Mouse (Mus musculus): ENCODE data around the gene Lcn2. TPM values are rescaled to one million over a fixed set of nuclear protein-coding genes. Genes with fewer than 3 reads are reported as not detected.

Gene Lcn2
- polyA plus RNA-seq, 1 experiment from 2014 or later: not detected

DNA sequence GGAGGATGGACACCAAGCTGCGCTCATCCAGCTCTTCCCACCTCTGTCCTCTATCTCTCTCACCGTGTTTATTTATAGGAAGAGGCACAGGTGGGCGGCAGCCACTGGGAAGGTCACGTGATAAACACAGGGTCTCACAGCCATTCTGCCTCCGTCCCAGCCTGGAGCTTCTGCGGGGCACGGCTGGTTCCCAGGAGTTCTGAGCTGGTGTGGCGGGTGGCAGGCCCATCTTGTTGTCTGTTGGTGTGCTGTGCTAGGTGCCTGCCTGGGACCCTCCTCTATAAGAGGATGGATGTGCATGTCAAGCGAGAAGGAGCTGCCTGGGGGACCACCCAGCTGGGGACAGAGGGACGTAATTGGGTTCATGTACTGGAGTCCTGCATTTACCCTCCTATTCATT, 29.7 kb downstream of the Lcn2 start:
- DNase-seq (ENCODE audit: low spot score): no peak
- no peaks in the 10 kb centered on the region for H3K27me3 ChIP-seq (replicated peaks; ENCODE audit: low read depth, poor library complexity, severe bottlenecking)
- H3K4me1 ChIP-seq: peaks cover 47% of the 10 kb centered on the region
- WGBS: 68% methylated on average over 10 of the region's 10 CpGs
- no peak overlapping the region for H3K27ac ChIP-seq (replicated peaks)
- no peaks in the 10 kb centered on the region for H3K9me3 ChIP-seq
- H3K36me3 ChIP-seq (replicated peaks): no peaks in the 10 kb centered on the region
- no peak overlapping the region for H3K4me3 ChIP-seq

DNA sequence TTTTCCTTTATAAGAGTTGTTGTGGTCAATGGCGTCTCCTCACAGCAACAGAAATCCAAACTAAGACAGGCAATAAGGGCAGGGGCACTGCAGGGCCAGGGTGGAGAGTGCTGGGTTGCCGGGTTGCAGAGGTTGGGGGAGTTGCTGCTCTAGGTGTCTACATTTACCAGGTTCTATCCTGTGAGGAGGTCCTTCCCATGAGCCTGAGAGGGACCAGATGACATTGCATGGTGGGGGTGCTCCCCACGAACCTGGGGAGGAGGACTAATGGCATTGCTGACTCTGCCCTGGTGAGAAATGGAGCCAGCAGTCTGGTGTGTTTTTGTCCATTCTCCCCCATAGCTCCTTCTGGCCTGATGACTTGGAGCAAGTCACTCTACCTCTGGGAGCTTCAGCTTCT, 30.3 kb downstream of the Lcn2 start:
- no peak for DNase-seq (ENCODE audit: low spot score)
- Histone ChIP-seq H3K4me3 (no peak overlapping the region), H3K27me3 (replicated peaks; ENCODE audit: low read depth, poor library complexity, severe bottlenecking) (no peaks in the 10 kb centered on the region), H3K9me3 (no peaks in the 10 kb centered on the region), H3K27ac (replicated peaks) (no peak overlapping the region), H3K36me3 (replicated peaks) (no peaks in the 10 kb centered on the region), H3K4me1 (peaks cover 49% of the 10 kb centered on the region)
- WGBS: 76% methylated on average over 3 of the region's 3 CpGs

GRCm38 (mm10) chr2:32356216-32356615, 31.8 kb downstream of the Lcn2 start:
- no peak overlapping the region for H3K4me3 ChIP-seq
- 78% methylated on average over 10 of the region's 10 CpGs for WGBS
- no peak for DNase-seq (ENCODE audit: low spot score)
- no peaks in the 10 kb centered on the region for H3K9me3 ChIP-seq
- peaks cover 12% of the 10 kb centered on the region for H3K27me3 ChIP-seq (replicated peaks; ENCODE audit: low read depth, poor library complexity, severe bottlenecking)
- H3K27ac ChIP-seq (replicated peaks): no peak overlapping the region
- peaks cover 53% of the 10 kb centered on the region for H3K4me1 ChIP-seq
- no peaks in the 10 kb centered on the region for H3K36me3 ChIP-seq (replicated peaks)

GRCm38 (mm10) chr2:32354336-32354895, 33.6 kb downstream of the Lcn2 start:
- Histone ChIP-seq H3K36me3 (replicated peaks) (peaks cover 13% of the 10 kb centered on the region), H3K9me3 (no peaks in the 10 kb centered on the region), H3K4me3 (no peak overlapping the region), H3K27ac (replicated peaks) (no peak overlapping the region), H3K4me1 (peaks cover 55% of the 10 kb centered on the region), H3K27me3 (replicated peaks; ENCODE audit: low read depth, poor library complexity, severe bottlenecking) (peaks cover 21% of the 10 kb centered on the region)
- WGBS: 89% methylated on average over 3 of the region's 3 CpGs
- DNase-seq (ENCODE audit: low spot score): no peak

- peaks cover 21% of the 10 kb centered on the region for H3K27me3 ChIP-seq (replicated peaks; ENCODE audit: low read depth, poor library complexity, severe bottlenecking)
- WGBS: 69% methylated on average over 6 of the region's 6 CpGs
- H3K4me3 ChIP-seq: peak overlapping the region; percentile 79; the same call in 1 of the 2 replicates
- no peak for DNase-seq (ENCODE audit: low spot score)
- peak overlapping the region; percentile 89; the same call in 1 of the 2 replicates for H3K27ac ChIP-seq (replicated peaks)
- H3K4me1 ChIP-seq: peaks cover 53% of the 10 kb centered on the region
- peaks cover 19% of the 10 kb centered on the region for H3K36me3 ChIP-seq (replicated peaks)
- H3K9me3 ChIP-seq: no peaks in the 10 kb centered on the region
Observed at GRCm38 (mm10) chr2:32353836-32354235, 34.2 kb downstream of the Lcn2 start.

GRCm38 (mm10) chr2:32353007-32353542, 35.0 kb downstream of the Lcn2 start, which contains the start of gene Dnm1:
Dnm1 (minus strand) TSS chr2:32353338.
- peak; percentile 95 for DNase-seq (ENCODE audit: low spot score)
- peaks cover 53% of the 10 kb centered on the region for H3K4me1 ChIP-seq

GRCm38 (mm10) chr2:32352151-32353006, 35.7 kb downstream of the Lcn2 start, which contains the start of gene Ciz1:
Ciz1 (plus strand) TSS chr2:32352327.
- no peaks in the 10 kb centered on the region for H3K9me3 ChIP-seq
- peak within 1 kb of the TSS; percentile 79 for H3K4me3 ChIP-seq
- peak; percentile 72 for DNase-seq (ENCODE audit: low spot score)
- H3K36me3 ChIP-seq (replicated peaks): peaks cover 30% of the 10 kb centered on the region
- peaks cover 49% of the 10 kb centered on the region for H3K4me1 ChIP-seq
- peak within 1 kb of the TSS; percentile 89 for H3K27ac ChIP-seq (replicated peaks)
- H3K27me3 ChIP-seq (replicated peaks; ENCODE audit: low read depth, poor library complexity, severe bottlenecking): peaks cover 21% of the 10 kb centered on the region
- WGBS: under 1% methylated on average over 52 of the region's 52 CpGs

More at GRCm38 (mm10) chr2:32353007-32353542, 35.0 kb downstream of the Lcn2 start, which contains the start of gene Dnm1:
- peak within 1 kb of the TSS; percentile 89 for H3K27ac ChIP-seq (replicated peaks)
- H3K36me3 ChIP-seq (replicated peaks): peaks cover 27% of the 10 kb centered on the region
- no peaks in the 10 kb centered on the region for H3K9me3 ChIP-seq
- H3K4me3 ChIP-seq: peak within 1 kb of the TSS; percentile 79
- WGBS: under 1% methylated on average over 63 of the region's 63 CpGs
- H3K27me3 ChIP-seq (replicated peaks; ENCODE audit: low read depth, poor library complexity, severe bottlenecking): peaks cover 21% of the 10 kb centered on the region

- peaks cover 21% of the 10 kb centered on the region for H3K27me3 ChIP-seq (replicated peaks; ENCODE audit: low read depth, poor library complexity, severe bottlenecking)
- 57% methylated on average over 9 of the region's 9 CpGs for WGBS
Observed at GRCm38 (mm10) chr2:32351471-32351961, 36.5 kb downstream of the Lcn2 start.

GRCm38 (mm10) chr2:32350471-32351051, 37.5 kb downstream of the Lcn2 start:
- H3K9me3 ChIP-seq: no peaks in the 10 kb centered on the region
- WGBS: 53% methylated on average over 13 of the region's 13 CpGs
- 0 out of 2 replicates have a peak overlapping the region, but pooled peaks have one; percentile 1 for H3K27ac ChIP-seq (replicated peaks)
- peaks cover 21% of the 10 kb centered on the region for H3K27me3 ChIP-seq (replicated peaks; ENCODE audit: low read depth, poor library complexity, severe bottlenecking)
- peak overlapping the region; percentile 79; the same call in 1 of the 2 replicates for H3K4me3 ChIP-seq
- peaks cover 48% of the 10 kb centered on the region for H3K4me1 ChIP-seq
- peaks cover 39% of the 10 kb centered on the region for H3K36me3 ChIP-seq (replicated peaks)
- DNase-seq (ENCODE audit: low spot score): no peak

More at GRCm38 (mm10) chr2:32351471-32351961, 36.5 kb downstream of the Lcn2 start:
- peak overlapping the region; percentile 79 for H3K4me3 ChIP-seq
- peak overlapping the region; percentile 89 for H3K27ac ChIP-seq (replicated peaks)
- peaks cover 36% of the 10 kb centered on the region for H3K36me3 ChIP-seq (replicated peaks)
- peaks cover 48% of the 10 kb centered on the region for H3K4me1 ChIP-seq
- DNase-seq (ENCODE audit: low spot score): no peak
- no peaks in the 10 kb centered on the region for H3K9me3 ChIP-seq

DNA sequence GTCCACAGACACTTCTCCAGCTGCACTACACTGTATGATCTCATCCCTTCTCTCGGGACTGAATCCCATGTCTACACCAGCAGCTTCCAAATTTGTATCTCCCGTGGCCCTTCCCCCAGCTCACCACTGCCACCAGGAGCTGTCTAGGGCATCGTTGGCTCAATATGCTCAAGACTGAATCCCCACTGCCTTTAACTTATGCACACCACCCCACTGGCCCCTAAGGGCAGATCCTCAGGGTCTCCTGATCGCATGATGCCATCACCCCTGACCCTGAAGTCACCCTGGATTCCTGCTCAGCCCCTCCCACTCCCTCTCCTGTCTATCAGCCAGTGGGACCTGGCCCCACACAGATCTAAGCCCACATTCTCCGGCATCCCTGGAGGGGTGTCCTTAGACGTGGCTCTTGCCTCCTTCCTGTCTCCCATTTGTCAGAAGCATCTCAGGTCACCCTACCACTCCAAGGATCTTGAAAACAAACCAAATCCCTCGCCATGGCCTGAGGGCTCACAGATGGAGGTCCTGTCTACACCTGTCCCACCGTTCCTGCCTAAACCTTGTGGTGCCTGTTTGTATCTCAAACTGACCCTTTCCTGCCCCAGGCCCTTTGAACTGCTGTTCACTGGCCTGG, 38.3 kb downstream of the Lcn2 start:
- H3K27me3 ChIP-seq (replicated peaks; ENCODE audit: low read depth, poor library complexity, severe bottlenecking): peaks cover 21% of the 10 kb centered on the region
- DNase-seq (ENCODE audit: low spot score): no peak
- H3K4me1 ChIP-seq: peaks cover 48% of the 10 kb centered on the region
- H3K27ac ChIP-seq (replicated peaks): no peak overlapping the region
- no peaks in the 10 kb centered on the region for H3K9me3 ChIP-seq
- peaks cover 44% of the 10 kb centered on the region for H3K36me3 ChIP-seq (replicated peaks)
- H3K4me3 ChIP-seq: 0 out of 2 replicates have a peak overlapping the region, but pooled peaks have one; percentile 8
- WGBS: 57% methylated on average over 8 of the region's 8 CpGs

DNA sequence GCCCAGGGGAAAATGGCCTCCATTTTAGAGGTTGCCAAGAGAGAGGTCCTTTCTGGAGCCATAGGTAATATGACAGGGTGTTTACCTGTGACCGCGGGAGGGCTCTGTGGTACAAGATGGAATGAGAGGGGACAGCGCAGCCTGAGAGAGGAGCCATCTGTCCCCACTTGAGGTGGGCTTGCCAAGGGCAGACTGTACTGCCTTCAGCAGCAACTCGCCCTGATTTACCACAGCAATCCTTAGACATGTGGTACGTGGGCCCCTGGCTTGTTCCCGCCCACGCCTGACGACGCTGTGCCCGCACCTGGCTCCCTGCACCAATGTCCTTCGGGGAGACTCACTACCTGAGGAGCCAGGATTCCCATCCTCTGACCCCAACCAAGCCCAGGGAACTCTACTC, 39.7 kb downstream of the Lcn2 start:
- 88% methylated on average over 11 of the region's 11 CpGs for WGBS
- no peak overlapping the region for H3K4me3 ChIP-seq

GRCm38 (mm10) chr2:32347019-32347418, 41.0 kb downstream of the Lcn2 start:
- 75% methylated on average over 6 of the region's 6 CpGs for WGBS
- H3K27me3 ChIP-seq (replicated peaks; ENCODE audit: low read depth, poor library complexity, severe bottlenecking): peaks cover 17% of the 10 kb centered on the region
- no peak overlapping the region for H3K4me3 ChIP-seq
- no peak for DNase-seq (ENCODE audit: low spot score)
- no peaks in the 10 kb centered on the region for H3K9me3 ChIP-seq
- H3K36me3 ChIP-seq (replicated peaks): peaks cover 58% of the 10 kb centered on the region
- H3K4me1 ChIP-seq: peaks cover 36% of the 10 kb centered on the region
- no peak overlapping the region for H3K27ac ChIP-seq (replicated peaks)

More for the DNA sequence above, 39.7 kb downstream of the Lcn2 start:
- H3K9me3 ChIP-seq: no peaks in the 10 kb centered on the region
- H3K36me3 ChIP-seq (replicated peaks): peaks cover 53% of the 10 kb centered on the region
- H3K27me3 ChIP-seq (replicated peaks; ENCODE audit: low read depth, poor library complexity, severe bottlenecking): peaks cover 21% of the 10 kb centered on the region
- DNase-seq (ENCODE audit: low spot score): no peak
- peaks cover 41% of the 10 kb centered on the region for H3K4me1 ChIP-seq
- no peak overlapping the region for H3K27ac ChIP-seq (replicated peaks)
